Mouse (Mus musculus) mammary gland, adult 2 months (tissue): Measurements from ENCODE around the gene Pkdrej. TPM values are rescaled to one million over a fixed set of nuclear protein-coding genes. Genes with fewer than 3 reads are reported as not detected.

Source experiments
- polyA plus RNA-seq: library from polyadenylated mRNA; depleted of rRNA; stranded (reverse); fragments of >200 nt; gene quantifications from 2 replicates; pipeline ENCODE4 v1.2.3, GENCODE M21; 2012; ENCODE audit warnings: low replicate concordance; rRNA removed

Pkdrej gene
- 0.04 and 0.16 TPM in 2 replicates for polyA plus RNA-seq

DNA sequence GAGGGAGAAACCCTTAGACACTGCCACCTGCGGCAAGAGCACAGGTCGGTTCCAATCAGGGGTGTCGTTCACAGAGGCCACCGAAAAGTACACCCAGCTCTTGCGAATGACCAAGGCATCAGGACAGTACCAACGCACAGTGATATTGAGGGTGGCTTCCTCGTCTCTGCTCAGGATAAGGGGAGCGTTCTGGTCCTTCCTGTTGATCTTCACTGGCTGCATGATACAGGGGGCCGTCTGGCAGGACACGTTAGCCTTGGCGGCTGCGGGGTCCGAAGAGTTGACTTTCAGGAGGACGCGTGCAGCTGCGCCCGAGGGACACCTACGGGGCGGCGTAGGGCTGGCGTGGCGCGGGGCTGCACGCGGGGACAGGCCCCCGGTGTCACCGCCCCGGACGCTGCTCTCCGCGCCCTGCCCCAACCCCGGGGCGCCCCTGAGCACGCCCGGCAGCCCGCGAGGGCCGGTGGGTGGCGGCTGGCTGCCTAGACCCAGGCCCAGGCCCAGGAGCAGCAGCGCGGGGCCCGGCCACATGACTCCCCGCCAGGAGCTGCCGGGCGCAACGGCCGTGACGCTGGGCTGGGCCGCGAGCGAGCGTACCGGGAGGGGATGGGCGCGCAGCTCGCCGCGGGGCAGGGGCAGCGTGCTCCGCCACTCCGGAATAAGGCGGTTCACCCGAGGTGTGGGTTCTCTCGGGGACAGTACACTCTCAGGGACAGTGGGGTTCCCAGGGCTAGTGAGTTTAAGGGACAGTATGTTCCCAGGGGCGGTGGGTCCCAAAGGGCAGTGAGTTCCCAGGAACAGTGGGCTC is at the start of gene Pkdrej:
Pkdrej (minus strand) TSS at position 532 of the 808 bp plus-strand sequence.

DNA sequence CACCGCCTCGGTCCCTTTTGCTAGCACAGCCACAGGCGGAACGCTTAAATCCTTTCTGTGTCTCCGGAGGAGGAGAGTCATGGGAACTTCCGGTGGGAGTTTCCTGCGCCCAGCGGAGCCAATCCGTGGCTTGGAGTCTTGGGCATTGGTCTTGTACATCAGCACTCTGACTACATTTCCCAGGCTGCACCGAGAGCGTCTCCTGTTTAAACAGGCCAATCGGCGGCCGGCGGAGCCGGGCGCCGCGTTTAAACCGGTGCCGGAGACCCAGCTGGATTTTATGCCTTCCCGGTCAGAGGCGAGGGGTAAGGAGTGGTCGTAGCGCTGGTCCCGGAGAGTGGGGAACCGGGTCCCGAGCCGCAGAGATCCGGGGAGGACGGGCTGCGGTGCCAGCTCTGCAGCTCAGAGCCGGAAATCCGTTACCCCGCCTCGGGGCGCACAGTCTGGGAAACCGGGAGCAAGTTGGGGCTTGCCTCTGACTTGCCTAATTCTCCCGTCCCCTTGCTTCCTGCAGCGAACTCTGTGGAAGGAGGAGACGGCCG is 38.0 kb upstream of the Pkdrej start, which contains the start of gene Gtse1:
Gtse1 (plus strand) TSS at position 256 of the 542 bp plus-strand sequence.

DNA sequence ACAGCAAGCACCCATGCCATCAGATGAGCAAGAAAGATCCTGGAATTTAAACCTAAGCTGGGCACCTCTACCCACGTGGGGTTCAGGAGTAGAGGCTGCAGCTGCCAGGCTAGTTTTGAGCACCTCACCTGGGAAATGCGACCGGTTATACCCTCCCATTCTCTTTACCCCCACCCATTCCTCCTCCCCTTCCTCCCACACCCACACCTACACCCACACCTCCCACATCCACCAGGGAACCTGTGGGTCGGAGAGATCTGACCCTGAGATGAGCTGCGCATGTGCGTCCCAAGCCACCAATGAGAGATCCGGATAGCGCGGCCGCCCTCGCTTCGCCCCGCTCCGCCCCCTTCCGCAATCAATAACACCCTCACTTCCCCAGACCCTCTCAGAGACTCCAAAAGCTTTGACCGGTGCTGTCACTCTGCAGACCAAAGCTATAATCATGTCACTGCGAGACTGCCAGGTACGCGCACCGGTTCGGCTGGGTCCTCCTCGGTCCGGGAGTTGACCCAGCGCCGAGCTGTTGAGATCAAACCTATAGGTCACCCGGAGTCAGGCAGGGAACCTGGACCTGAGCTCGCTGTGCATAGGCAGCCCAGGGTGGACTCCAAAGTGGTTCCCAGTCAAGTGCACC is 10.5 kb upstream of the Pkdrej start, which contains the start of gene Ttc38:
Ttc38 (plus strand) TSS at position 353 of the 637 bp plus-strand sequence.

DNA sequence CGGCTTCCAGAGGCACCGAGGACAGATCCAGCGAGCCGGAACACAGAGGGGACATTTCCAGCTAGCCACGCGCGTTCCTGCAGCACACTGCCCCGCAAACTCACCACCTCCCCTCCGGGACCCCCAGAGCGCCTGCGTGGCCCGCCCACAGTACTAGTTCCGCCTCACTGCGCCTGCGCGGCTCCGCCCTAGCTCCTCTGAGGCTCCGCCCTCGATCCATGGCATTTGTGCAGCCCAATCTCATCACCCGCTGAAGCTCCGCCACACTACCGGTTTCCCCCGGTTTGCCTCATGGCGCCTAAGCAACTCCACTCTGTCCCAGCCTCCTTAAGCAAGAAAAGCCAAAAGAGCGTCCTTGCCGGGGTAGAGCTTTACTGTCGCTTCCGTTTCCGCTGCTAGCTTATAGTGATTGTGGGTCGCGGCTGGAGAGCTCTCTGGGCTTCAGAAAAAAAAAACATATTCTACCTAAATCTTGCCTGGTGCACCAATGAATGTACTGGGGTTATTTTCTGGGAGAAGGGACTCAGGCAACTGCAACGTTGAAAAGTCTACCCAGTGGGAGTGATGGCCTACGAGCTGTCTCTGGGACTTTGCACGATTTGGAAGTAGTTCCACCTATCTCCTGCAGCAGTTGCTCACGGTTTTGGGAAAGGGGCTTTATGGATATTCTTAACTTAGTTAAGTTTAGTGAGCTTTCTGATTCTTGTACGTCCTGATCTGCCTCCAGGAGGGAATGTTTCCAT is 9.8 kb downstream of the Pkdrej start, which contains the start of gene Cdpf1:
Cdpf1 (minus strand) TSS at position 163 of the 743 bp plus-strand sequence.

Other genes starting within 250 kb of the Pkdrej start
- 10.2 and 15.4 TPM in 2 replicates for gene Wnt7b, start 239.3 kb downstream of the Pkdrej start, polyA plus RNA-seq
- 2.5 and 6.1 TPM in 2 replicates for gene Ppara, start 86.8 kb downstream of the Pkdrej start, polyA plus RNA-seq
- gene Cdpf1, start 10.0 kb downstream of the Pkdrej start, polyA plus RNA-seq = 37.3 and 38.0 TPM in 2 replicates
- 7.3 and 7.9 TPM in 2 replicates for gene Ttc38, start 10.6 kb upstream of the Pkdrej start, polyA plus RNA-seq
- 1.7 and 2.8 TPM in 2 replicates for gene Gtse1, start 38.0 kb upstream of the Pkdrej start, polyA plus RNA-seq
- 23.1 and 28.2 TPM in 2 replicates for gene Trmu, start 57.6 kb upstream of the Pkdrej start, polyA plus RNA-seq
- 6.9 and 10.5 TPM in 2 replicates for gene Celsr1, start 212.0 kb upstream of the Pkdrej start, polyA plus RNA-seq
- gene Gramd4, start 236.0 kb upstream of the Pkdrej start, polyA plus RNA-seq = 28.3 and 36.2 TPM in 2 replicates